Mouse (Mus musculus) lung, adult 2 months (tissue): ENCODE results near the gene Snf8.

Experiments used
- CTCF ChIP-seq: fragments of 200-500 bp; IDR thresholded peaks from 2 replicates; pipeline ENCODE4 v1.5.1; 2011; ENCODE audit warnings: mild to moderate bottlenecking, low read length, control low read depth; ENCODE audit not compliant: insufficient read depth
- POLR2A ChIP-seq: fragments of 200-500 bp; IDR thresholded peaks from 2 replicates; pipeline ENCODE4 v1.6.1; 2011; ENCODE audit warnings: low read depth, mild to moderate bottlenecking, control low read depth, low read length, borderline replicate concordance; ENCODE audit errors: extremely low read depth

DNA sequence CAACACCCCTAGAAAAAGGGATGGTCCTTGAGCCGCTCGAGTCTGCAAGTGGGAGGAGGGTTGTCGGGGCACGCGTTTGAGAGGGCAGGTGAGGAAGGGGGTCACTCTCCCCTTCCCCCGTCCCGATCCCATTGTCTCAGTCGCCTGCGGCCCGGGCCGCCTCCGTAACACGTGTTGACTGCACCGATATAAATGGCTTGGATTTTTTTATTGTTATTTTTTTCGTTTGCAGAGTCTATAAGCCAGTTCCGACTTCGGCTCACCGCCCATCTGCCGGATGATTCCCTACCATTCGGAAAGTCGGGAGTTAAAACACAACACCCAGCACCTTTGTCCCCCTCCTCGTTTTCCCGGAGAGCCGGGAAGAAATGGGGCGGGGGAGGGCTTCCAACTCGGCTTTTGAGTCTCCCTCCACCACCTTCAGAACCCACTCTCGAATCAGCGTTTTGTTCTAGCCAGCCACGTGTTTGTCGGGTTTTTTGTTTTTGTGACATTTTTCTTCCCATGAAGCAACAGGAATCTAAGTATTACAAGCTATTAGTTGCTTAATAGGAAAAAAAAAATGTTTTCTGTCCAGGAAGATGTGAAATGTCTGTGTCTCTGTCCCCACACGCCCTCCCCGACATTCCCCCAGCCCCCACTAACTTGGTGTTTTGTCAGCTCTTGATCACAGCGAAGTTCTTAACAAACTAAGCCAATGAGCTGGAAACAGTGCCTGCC lies 27.0 kb upstream of the Snf8 start:
- TF ChIP-seq CTCF (no peak), POLR2A (no peak)
